Mouse (Mus musculus) layer of hippocampus, adult 2 months (tissue): ENCODE data around the gene Vegfd. TPM values are rescaled to one million over a fixed set of nuclear protein-coding genes. Genes with fewer than 3 reads are reported as not detected.
A peak's percentile ranks its signal among the peaks of the same experiment; 100 is the strongest.

Experiments
- DNase-seq, 2 experiments: peaks; one replicate each; pipeline ENCODE4 v3.0.0; 2022; ENCODE audit warnings: low spot score in 2 of 2
- H3K27ac ChIP-seq: fragments of 200-600 bp; 2 replicates; pipeline ENCODE4 v1.8.1; 2022
- H3K4me3 ChIP-seq: fragments of 200-600 bp; 2 replicates; pipeline ENCODE4 v1.8.1; 2022; ENCODE audit warnings: mild to moderate bottlenecking
- CTCF ChIP-seq: fragments of 200-600 bp; conservative IDR thresholded peaks from 2 replicates; pipeline ENCODE4 v1.8.1; 2022; ENCODE audit warnings: antibody characterized with exemption, mild to moderate bottlenecking, moderate library complexity
- total RNA-seq, 2 experiments: library from RNA; stranded (reverse); gene quantifications; 2 replicates each; pipeline ENCODE4 v1.2.3; 2021

The Vegfd gene
- total RNA-seq, 2 experiments from 2014 or later, result 2.7 to 2.9 TPM

- peak in 1 of 2 experiments; percentile 23 for DNase-seq
- TF ChIP-seq CTCF, result peak; percentile 78
- Histone ChIP-seq H3K4me3 (no peak overlapping the region), H3K27ac (peak overlapping the region; percentile 10; the same call in 1 of the 2 replicates)
Measured at GRCm38 (mm10) chrX:164398456-164398855, 25.3 kb downstream of the Vegfd start.

- DNase-seq, result no peak
Measured at GRCm38 (mm10) chrX:164405080-164405649, 32.0 kb downstream of the Vegfd start.

GRCm38 (mm10) chrX:164406133-164407022 is 33.2 kb downstream of the Vegfd start:
- Histone ChIP-seq H3K4me3 (no peak overlapping the region), H3K27ac (no peak overlapping the region)
- no peak for TF ChIP-seq CTCF
- no peak for DNase-seq

More at GRCm38 (mm10) chrX:164405080-164405649, 32.0 kb downstream of the Vegfd start:
- no peak overlapping the region for H3K27ac ChIP-seq
- no peak for TF ChIP-seq CTCF
- no peak overlapping the region for H3K4me3 ChIP-seq

DNA sequence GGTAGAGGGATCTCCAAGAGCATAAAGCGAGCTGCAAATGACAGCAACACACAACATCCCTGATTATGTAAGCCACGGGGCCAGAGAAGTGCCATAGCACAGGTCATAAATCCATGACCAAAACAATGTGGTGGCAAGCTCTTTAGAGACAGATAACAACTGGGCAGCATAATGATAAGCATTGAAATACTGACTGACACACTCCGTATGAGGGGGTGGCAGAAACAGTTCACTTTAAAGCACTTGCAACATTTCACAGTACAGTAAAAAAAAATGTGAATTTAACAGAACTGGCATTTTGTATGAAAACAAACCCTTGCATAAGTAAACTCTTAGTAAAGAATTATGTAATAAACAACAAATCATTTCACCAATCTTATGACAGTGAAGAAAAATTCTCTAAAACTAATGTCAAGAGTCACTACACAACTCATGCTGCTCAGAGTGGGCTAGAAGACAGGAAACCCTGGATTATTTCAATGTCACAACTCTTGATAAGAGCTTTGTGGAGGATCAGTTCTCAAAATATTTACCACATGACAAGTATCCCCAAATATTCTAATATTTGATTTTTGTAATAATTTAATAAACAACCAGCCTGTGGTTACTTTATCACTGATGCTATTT is 35.2 kb downstream of the Vegfd start:
- DNase-seq, result no peak
- H3K4me3 ChIP-seq, result no peak overlapping the region
- no peak for TF ChIP-seq CTCF
- H3K27ac ChIP-seq, result no peak overlapping the region

GRCm38 (mm10) chrX:164410562-164410961 is 37.4 kb downstream of the Vegfd start:
- no peak for DNase-seq
- TF ChIP-seq CTCF, result no peak
- H3K4me3 ChIP-seq, result no peak overlapping the region
- H3K27ac ChIP-seq, result no peak overlapping the region

GRCm38 (mm10) chrX:164416803-164417202 is 43.6 kb downstream of the Vegfd start:
- Histone ChIP-seq H3K4me3 (no peak overlapping the region), H3K27ac (no peak overlapping the region)
- TF ChIP-seq CTCF, result no peak
- no peak for DNase-seq

GRCm38 (mm10) chrX:164418008-164418407 is 44.8 kb downstream of the Vegfd start:
- TF ChIP-seq CTCF, result no peak
- Histone ChIP-seq H3K4me3 (no peak overlapping the region), H3K27ac (no peak overlapping the region)
- peak in 1 of 2 experiments; percentile 20 for DNase-seq

DNA sequence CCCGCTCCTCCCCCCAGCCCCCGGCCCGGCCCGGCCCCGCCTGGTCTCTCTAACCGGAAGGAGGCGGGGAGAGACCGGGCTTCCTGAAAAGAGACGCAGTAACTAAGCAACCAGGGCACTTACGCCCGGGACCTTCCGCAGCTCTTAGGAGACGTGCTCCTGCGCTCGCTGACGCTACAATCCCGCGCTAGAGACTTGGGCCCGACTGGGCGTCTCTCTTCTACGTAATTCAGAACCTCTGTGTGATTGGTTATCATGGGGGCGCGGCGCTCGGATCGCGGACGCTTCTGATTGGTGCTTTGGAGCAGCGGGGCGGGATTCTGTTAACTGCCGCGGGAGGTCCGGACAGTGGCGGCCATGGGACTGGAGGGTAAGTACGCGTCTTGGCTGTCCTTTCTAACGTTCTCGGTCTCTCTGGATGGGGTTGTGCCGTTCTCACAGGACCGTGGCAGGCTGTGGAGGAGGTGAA is 46.3 kb downstream of the Vegfd start, which contains the start of gene Piga:
Gene Piga (plus strand): TSS at position 317 of the 469 bp plus-strand sequence.
- no peak for TF ChIP-seq CTCF
- Histone ChIP-seq H3K4me3 (peak within 1 kb of the TSS; percentile 71), H3K27ac (peak within 1 kb of the TSS; percentile 73)
- DNase-seq, result peak; percentile 89 to 94

DNA sequence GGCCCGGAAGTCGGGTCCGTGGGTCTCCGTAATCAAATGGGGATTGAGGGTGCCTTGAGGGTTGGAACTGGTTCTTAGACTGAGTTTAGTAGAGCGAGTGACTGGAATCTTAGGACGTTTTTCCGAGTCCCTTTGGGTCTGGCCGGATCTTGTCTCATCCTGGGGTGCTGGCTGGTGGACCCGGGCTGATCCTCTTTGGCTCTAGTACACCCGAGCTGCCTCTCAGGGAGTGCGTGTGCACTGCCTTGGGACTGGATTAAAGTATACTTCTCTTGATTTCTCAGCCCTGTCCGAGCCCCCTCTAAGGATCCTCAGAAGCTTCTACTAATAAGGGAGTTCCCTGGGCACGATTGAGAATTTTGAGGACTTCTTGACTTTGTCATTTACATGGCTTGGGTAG is 46.8 kb downstream of the Vegfd start:
- peak overlapping the region; percentile 71 for H3K4me3 ChIP-seq
- H3K27ac ChIP-seq, result peak overlapping the region; percentile 73
- TF ChIP-seq CTCF, result no peak
- no peak for DNase-seq

DNA sequence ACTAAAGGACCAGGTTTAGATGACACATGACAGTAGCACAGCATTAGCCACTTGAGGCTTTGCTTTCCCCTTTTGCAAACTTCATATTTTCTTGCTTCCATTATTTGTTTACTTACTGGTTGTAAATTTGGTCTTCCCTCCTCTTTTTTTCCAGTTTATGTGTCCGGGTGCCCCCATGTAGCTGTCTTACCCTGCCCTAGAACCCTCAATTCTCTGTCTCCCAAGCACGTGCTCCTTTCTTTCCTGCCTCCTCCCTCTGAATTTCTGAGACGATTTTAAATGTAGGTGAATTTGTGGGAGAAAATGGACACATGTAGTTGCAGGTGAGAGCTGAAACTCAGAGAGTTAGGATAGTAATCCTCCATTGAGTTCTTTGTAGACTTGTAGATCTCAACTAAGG is 47.3 kb downstream of the Vegfd start:
- no peak for TF ChIP-seq CTCF
- DNase-seq, result no peak
- H3K27ac ChIP-seq, result no peak overlapping the region
- peak overlapping the region; percentile 71 for H3K4me3 ChIP-seq

DNA sequence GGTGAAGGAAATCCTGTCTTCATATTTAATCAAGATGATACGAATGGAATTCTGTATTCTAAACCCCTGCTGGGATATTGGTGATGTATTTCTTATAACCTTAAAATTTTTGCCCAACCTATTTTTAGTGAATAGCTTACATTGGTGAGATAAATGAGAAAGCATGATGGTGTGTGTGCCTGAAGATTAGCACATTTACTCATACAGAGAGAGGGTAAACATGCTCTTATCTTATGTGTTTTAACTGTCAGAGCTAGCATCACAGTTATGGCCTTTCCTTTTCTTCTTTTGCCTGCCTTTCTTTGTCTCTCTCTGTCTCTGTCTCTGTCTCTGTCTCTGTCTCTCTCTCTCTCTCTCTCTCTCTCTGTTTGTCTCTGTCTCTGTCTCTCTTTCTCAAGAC is 51.6 kb downstream of the Vegfd start:
- Histone ChIP-seq H3K4me3 (no peak overlapping the region), H3K27ac (no peak overlapping the region)
- no peak for DNase-seq
- no peak for TF ChIP-seq CTCF

DNA sequence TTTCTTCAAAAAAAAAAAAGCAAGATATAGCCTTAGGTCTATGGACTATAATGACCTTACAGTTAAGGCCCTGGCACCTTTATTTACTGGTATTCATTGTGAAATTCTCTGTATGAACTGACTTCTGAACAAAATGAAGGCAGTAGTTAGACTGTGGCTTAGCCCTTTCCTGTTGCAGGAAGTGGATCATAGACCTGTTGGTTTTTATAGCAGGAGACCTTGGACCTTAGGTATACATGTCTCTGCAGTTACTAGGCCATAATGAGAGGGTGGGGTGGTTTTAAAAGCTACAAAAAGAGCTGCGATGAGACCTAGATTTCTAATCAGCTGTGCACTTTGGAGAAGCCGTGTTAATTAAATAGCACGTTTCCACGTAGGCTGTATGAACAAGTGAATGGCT is 54.1 kb downstream of the Vegfd start:
- DNase-seq, result no peak
- Histone ChIP-seq H3K4me3 (no peak overlapping the region), H3K27ac (no peak overlapping the region)
- no peak for TF ChIP-seq CTCF

DNA sequence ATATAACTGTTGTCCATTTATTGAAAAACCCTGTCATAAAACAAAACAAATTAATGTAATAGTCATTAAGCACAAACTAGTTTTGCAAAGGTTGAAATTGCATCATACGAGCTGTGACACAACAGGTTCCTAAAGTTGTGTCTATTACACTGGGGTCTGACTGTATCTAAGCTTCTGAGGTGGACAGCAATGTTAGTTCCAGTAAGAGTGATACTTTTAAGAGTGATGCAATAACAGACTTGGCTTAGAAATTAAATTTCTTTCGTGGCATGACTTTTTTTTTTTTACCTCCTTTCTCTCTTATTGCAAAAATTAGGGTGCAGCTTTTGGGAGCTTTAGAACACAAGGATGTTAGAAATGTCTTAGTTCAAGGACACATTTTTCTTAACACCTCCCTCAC is 55.0 kb downstream of the Vegfd start:
- TF ChIP-seq CTCF, result no peak
- H3K27ac ChIP-seq, result no peak overlapping the region
- no peak for DNase-seq
- H3K4me3 ChIP-seq, result no peak overlapping the region
